Mouse (Mus musculus) liver (tissue): ENCODE measurements at regions not wholly inside any gene's neighbourhood (a gene's known extent, or its start where the extent isn't known, plus 50 kb on each side); places are given as distances from the start of the nearest gene placed in this dataset.
"Not testable (repeated sequence)": the region's sequence is repeated elsewhere in the genome, so short reads cannot be mapped to it uniquely, and the experiment has no call there.

ENCODE experiments used
- DNase-seq: peaks from one replicate; pipeline ENCODE4 v3.0.0-alpha.2; 2020; ENCODE audit warnings: mixed read lengths

DNA sequence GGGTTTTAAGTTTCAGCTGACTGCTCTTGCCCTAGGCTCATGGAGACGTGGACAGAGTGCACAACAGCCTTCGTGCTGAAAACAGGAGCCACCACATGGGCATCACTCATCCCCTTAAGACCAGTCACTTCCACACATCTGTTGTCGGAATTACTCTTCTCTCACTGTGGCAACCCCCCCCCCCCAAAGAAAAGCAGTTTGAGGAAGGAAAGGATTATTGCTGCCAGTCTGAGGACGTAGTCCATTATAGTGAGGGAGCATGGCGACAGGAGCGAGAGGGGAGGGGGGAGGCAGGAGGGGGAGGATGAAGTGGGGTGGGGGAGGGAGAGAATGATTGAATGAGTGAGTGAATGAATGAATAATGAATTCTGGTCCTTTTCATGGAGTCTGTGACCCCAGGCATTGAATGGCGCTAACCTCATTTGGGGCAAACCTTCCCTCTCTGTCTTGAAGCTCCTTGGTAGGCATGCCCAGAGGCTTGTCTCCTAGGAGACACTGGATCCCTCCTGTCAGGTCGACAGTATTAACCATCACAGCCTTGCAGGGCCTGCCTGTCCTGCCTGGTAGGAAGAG, 262.0 kb downstream of the Gadd45g start:
- DNase-seq, result no peak

DNA sequence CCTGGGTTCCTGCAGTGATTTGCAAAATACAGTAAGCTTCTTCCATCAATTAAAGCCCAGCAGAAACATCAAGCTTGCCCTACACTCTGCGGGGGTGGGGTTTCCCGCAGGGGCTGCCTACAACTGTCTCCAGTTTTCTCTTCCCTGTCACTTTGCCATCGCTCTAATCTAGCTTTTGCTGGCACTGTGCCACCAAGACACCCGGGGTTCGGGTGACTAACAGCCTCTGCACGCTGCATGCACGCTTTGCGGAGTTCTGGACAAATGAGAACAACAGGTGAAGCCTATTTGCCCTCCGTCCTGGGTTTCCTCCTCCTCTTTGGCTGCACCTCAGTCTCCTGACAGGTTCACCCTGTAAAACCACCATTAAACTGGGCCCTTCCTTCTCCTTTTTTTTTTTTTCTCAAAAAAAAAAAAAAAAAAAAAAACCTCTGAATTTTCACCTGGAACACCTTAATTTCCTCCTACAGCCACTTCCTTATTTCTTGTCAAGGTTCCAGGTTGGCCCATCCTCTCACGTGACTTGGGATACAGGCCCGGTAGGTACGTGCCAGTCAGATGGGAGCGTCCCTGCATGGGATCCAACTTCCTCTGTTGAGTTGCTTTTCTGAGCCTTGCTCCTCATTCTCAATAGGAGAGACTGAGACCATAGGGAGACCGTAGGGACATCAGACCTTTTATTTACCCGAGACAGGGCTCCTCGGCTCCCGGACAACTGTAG, 262.7 kb downstream of the Gadd45g start:
- peak; percentile 10 for DNase-seq

DNA sequence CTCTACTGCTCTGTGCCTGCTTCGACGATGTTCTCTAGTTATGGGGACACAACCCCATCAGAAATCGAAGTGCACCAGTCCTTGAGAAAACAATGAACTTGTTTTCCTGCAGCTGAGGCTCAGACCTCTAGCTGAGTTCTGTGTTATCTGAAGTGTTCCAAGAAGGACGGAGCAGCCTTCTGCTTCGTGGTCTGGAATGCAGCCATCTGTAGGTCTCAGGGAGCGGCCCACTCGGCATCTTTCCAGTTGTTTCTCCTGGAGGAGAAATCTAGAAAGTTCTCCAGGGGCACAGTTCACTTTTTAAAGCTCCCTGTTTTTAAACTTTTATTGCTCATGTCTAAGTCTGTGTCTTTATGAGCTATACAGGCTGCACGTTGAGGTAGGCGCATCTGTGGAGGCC, 264.3 kb downstream of the Gadd45g start:
- DNase-seq, result no peak

DNA sequence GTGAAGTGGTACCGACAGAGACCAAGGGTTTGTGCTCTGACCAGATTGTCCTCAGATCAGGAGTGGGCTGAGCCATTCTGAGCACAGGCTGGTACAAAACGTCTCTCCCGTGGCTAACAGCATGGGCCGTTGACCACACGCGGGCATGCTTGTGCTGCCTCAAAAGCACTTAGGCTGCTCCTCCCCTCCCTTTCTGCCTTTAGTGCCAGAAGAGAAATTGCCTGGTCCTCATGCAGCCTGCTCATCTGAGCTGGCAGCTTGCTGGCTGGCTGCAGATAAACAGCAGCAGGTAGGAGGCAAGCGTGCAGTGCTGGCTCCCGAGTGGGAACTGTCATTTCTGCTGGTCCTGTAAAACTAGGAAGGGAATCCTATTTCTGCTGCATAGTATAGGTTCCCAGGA, 267.1 kb downstream of the Gadd45g start:
- DNase-seq, result no peak

DNA sequence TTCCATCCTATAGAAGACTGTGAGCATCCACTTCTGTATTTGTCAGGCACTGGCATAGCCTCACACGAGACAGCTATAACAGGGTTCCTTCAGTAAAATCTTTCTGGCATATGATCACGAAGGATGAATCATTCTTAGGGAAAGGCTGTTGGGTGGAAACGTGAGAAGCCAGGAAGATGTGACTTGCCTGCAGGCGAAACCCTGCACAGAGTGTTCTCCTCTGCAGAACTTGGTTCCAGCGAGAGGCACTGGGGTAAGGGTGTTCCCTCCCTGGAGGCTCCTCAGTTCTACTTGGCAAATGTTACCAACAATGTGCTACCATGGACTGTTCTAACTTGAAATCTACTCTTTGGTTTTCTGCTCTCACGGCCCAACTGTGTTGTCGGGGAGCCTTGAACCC, 268.0 kb downstream of the Gadd45g start:
- no peak for DNase-seq

- no peak for DNase-seq
Measured at GRCm38 (mm10) chr13:52114962-52115361, 268.5 kb downstream of the Gadd45g start.

GRCm38 (mm10) chr13:52116241-52116640, 269.8 kb downstream of the Gadd45g start:
- no peak for DNase-seq

DNA sequence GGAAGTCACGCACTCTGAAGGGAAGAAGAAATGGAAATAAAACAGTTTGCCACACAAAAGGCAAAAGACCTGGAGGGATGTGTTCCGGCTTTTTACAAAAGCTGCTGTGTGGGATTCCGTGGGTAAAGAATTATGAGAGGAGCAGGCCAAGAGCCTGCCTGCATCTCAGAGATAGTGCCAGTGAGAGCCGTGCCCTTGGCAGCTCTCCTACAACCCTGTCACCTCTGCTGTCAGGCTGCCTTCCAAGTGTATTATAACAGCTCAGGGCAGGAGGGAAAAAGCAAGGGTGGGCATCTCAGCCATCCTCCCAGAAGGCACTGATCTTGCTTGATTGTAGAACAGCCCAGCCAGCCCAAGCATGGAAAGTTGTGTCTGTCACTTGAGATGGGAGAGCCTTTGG, 270.3 kb downstream of the Gadd45g start:
- DNase-seq, result no peak

GRCm38 (mm10) chr13:52120795-52121194, 274.3 kb downstream of the Gadd45g start:
- no peak for DNase-seq

DNA sequence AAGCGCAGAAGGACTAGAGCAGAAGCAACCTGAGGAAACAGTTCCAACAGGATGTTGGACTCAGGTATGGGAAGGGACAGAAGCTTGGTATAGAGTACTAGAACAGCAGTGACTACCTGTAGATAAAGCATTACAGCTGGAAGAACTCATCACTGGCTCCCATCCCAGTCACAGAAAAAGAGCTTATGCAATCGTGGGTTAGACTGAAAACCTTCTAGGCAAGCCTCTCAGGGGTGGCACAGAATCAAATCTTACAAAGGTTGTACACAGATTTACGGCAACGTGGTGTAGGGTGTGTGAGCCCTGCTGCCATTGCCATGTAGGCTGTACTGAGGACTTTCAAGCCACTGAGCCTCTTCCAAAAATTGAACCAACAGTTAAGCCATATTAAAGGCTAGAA, 278.6 kb downstream of the Gadd45g start:
- DNase-seq, result no peak

DNA sequence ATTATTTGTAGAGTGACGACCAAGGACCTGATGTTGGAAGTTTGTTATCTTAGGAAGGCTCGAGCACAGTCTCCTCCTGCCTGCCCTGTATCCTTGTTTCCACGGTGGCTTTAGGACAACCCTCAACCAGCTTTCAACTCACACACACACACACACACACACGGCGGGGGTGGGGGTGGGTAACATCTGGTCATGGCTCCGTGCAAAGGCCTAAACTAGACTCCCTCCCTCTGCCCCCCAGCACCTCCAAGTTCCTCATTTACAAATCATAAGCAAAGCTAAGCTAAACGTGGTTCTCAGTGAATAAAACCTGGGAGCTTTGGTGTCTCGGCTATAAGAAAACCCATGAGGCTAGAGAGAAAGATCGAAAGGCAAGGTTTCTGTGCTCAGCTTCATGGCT, 281.3 kb downstream of the Gadd45g start:
- no peak for DNase-seq

DNA sequence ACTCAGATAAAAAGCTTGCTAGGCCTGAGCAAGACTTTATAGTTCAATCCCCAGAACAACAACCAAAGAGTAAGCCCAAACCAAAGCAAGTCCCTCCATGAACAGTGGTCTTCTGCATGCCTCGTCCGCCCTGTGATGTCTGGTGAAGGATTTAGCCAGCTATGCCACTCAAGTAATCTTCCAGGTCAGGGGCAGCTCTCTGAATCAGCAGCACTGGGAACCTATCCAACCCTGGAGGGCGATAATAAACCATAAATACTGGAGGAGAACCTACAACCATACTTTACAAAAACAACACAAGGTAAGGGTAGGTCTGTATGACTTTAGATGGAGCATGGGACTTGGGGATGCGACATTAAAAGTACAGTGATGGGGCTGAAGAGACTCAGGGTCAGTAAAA, 283.0 kb downstream of the Gadd45g start:
- no peak for DNase-seq

GRCm38 (mm10) chr13:52133202-52133601, 286.7 kb downstream of the Gadd45g start:
- no peak for DNase-seq

DNA sequence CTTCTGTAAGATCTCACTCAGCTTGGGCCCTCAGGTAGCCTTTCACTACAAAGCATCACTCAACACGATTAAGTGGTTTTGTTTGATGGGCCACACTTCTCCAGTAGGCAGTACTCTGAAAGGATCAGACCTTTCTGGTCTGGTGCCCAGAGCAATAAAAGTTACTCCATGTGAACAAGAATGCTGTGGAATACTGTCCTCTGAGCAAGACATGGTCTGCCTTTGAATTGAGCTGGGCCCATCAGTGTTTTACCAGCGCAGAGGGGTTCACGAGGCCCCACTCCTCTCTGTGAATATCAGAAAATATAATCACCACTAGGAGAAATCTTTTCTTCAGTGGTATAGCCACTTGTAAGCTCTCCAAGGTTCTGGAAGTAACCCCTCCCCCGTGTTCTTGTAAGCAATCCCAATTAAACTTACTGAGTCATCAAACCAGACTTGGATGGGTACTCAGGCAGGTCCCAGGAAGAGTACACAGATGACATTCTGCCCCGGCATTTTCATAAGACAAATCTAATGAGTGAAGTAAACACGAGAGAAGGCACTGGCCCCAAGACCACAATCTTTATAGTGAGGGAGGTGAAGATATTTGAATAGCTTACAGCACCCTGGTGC, 292.0 kb downstream of the Gadd45g start:
- no peak for DNase-seq

- no peak for DNase-seq
Measured at GRCm38 (mm10) chr13:52139140-52139809, 292.8 kb downstream of the Gadd45g start.

- DNase-seq, result no peak
Measured at GRCm38 (mm10) chr13:52140221-52140620, 293.7 kb downstream of the Gadd45g start.

DNA sequence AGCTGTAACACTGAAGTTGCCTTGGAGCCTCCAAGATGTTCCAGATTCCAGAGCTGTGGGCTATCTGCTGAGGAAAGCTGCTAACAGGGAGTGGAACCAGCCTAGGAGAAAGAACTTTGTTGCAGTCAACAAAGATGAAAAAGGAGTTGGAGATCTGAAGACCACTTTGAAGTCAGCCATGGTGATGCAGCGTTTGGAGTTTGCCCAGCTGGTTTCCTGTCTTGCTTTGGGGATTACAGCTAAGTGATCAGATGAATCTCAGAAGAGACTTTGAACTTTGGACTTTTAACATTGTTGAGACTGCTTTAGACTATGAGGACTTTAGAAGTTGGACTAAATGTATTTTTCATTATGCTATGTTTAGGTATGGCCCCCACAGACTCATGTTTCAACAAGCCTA, 297.6 kb downstream of the Gadd45g start:
- DNase-seq, result not testable (repeated sequence)

DNA sequence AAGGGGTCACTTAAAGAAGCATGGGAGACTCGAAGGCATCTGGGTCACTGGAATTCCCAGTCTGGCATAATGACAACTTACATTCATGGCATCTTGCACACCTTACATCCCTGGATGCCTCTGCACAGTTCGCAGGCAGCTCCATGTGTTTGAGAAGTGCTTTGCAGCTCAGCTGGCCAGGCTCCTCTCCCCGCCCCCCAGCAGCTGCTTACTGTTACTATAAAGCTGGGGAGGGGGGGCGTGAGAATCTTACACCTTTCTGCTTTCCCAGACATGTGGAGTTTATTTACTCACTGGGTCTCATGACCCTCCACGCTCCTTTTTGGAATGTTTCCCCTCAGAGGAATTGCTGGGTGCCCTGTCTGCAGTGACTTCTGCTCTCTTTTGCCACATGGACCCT, 299.4 kb downstream of the Gadd45g start:
- DNase-seq, result no peak

- DNase-seq, result no peak
Measured at GRCm38 (mm10) chr13:52150281-52150680, 303.8 kb downstream of the Gadd45g start.

- DNase-seq, result no peak
Measured at GRCm38 (mm10) chr13:52151777-52152176, 305.3 kb downstream of the Gadd45g start.

- no peak for DNase-seq
Measured at GRCm38 (mm10) chr13:52152221-52152620, 305.7 kb downstream of the Gadd45g start.

DNA sequence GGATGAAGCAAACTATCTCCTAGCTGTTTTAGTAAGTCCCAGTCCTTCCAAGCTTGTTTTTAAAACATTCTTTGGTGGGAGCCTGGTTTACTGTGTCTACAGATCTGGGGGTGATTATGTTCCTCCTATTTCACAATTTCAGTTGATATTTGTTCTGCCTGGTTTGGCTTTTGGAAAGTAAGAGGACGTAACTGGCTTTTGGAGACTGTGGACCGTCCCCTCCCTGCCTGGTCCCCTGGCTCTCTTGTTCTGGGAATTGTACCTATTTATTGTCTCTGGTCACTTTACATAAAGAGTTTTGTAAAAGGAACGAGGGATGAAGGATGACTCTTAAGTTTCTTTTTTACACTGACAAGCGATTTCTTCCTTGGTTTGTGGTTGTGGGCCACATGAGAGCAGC, 306.6 kb downstream of the Gadd45g start:
- DNase-seq, result no peak

DNA sequence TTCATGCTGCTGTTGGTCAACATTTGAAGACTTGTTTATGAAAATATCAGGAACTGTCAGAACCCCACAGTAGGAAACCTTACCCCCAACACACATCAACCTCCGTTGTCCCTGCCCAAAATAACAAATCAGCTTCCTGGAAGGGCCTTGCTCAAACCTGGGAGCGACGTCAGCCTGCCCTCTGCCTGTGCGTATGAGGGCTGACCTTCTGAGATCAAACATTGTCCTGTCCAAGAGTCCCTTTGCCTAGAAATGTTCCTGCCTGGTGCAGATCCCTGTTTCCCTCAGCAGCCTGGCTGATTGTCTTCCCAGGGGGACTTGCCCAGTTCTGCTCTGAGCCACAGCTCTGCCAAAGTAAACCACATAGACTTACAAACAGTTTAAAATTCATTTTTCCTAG, 307.1 kb downstream of the Gadd45g start:
- DNase-seq, result peak; percentile 6
